Mouse (Mus musculus) CH12.LX (cell line): Measurements from ENCODE around the gene Hoxc10. TPM values are rescaled to one million over a fixed set of nuclear protein-coding genes. Genes with fewer than 3 reads are reported as not detected.

Experiments used
- DNase-seq: peaks from one replicate; pipeline ENCODE4 v3.0.0-alpha.2; 2013; ENCODE audit errors: extremely low read depth
- H3K27ac ChIP-seq: 2 replicates; pipeline ENCODE4 v1.5.1; 2012; ENCODE audit warnings: low read depth, mild to moderate bottlenecking, control low read depth, moderate library complexity; ENCODE audit not compliant: insufficient read depth
- H3K27me3 ChIP-seq: replicated peaks from 2 replicates; pipeline ENCODE3; 2012; ENCODE audit warnings: inconsistent platforms
- H3K36me3 ChIP-seq, 2 experiments: replicated peaks in 1 of 2; 2 replicates each; pipeline versions ENCODE3 to v1.6.1; 2012; ENCODE audit warnings: inconsistent platforms in 1 of 2, low read length in 1 of 2, mild to moderate bottlenecking in 1 of 2, mixed read lengths in 1 of 2, moderate library complexity in 1 of 2; ENCODE audit not compliant: control insufficient read depth in 1 of 2, insufficient read depth in 1 of 2
- H3K4me1 ChIP-seq, 2 experiments: 2 replicates each; pipeline ENCODE4 v1.6.1; 2012; ENCODE audit warnings: inconsistent platforms in 1 of 2, moderate library complexity in 1 of 2; ENCODE audit not compliant: insufficient read depth in 2 of 2, control insufficient read depth in 1 of 2
- H3K4me2 ChIP-seq: 2 replicates; pipeline ENCODE4 v1.6.1; 2012; ENCODE audit warnings: low read depth, mild to moderate bottlenecking, control low read depth; ENCODE audit not compliant: poor library complexity, insufficient read depth, severe bottlenecking
- H3K4me3 ChIP-seq, 3 experiments: fragments of 150-350 bp in 1 of 3; sonication (generic) in 1 of 3; replicated peaks in 1 of 3; 2 replicates each; pipeline versions ENCODE3 to v1.5.1; 2011 to 2012; ENCODE audit warnings: low read depth in 2 of 3, low read length in 2 of 3, mild to moderate bottlenecking in 2 of 3, moderate library complexity in 2 of 3, control low read depth in 1 of 3, improper control_type of control experiment in 1 of 3, inconsistent platforms in 1 of 3, mixed read lengths in 1 of 3; ENCODE audit not compliant: poor library complexity in 1 of 3
- H3K79me2 ChIP-seq: replicated peaks from 2 replicates; pipeline ENCODE4 v1.6.1; 2012; ENCODE audit warnings: mild to moderate bottlenecking, moderate library complexity; ENCODE audit not compliant: control insufficient read depth, poor library complexity, insufficient read depth, severe bottlenecking; ENCODE audit errors: extremely low read depth
- H3K9ac ChIP-seq: 2 replicates; pipeline ENCODE4 v1.6.1; 2012; ENCODE audit warnings: low read depth, mild to moderate bottlenecking, control low read depth, moderate library complexity; ENCODE audit not compliant: insufficient read depth
- H3K9me3 ChIP-seq: replicated peaks from 2 replicates; pipeline ENCODE3; 2012; ENCODE audit warnings: low read length, inconsistent platforms, mixed read lengths
- BHLHE40 ChIP-seq: IDR thresholded peaks from 2 replicates; pipeline ENCODE4 v1.6.1; 2011; ENCODE audit warnings: mild to moderate bottlenecking, low read depth, low read length, improper control_type of control experiment
- CHD1 ChIP-seq: IDR thresholded peaks from 2 replicates; pipeline ENCODE4 v1.6.1; 2012; ENCODE audit warnings: low read depth, low read length, improper control_type of control experiment, inconsistent platforms
- CTCF ChIP-seq, 2 experiments: IDR thresholded peaks in 1 of 2; conservative IDR thresholded peaks in 1 of 2; 2 replicates each; pipeline ENCODE4 v1.5.1; 2011 to 2012; ENCODE audit warnings: low read depth in 2 of 2, low read length in 2 of 2, improper control_type of control experiment in 1 of 2, inconsistent platforms in 1 of 2, mild to moderate bottlenecking in 1 of 2, moderate library complexity in 1 of 2
- ETS1 ChIP-seq: conservative IDR thresholded peaks from 2 replicates; pipeline ENCODE4 v1.6.1; 2012; ENCODE audit warnings: low read depth, mild to moderate bottlenecking, inconsistent platforms, low read length, improper control_type of control experiment, moderate library complexity
- GABPA ChIP-seq: IDR thresholded peaks from 2 replicates; pipeline ENCODE4 v1.6.1; 2012; ENCODE audit warnings: low read depth, low read length, improper control_type of control experiment, inconsistent platforms; ENCODE audit not compliant: insufficient replicate concordance
- JUN ChIP-seq: IDR thresholded peaks from 2 replicates; pipeline ENCODE4 v1.6.1; 2011; ENCODE audit warnings: low read depth, mild to moderate bottlenecking, low read length, improper control_type of control experiment, moderate library complexity; ENCODE audit not compliant: insufficient read depth
- JUND ChIP-seq: conservative IDR thresholded peaks from 2 replicates; pipeline ENCODE4 v1.6.1; 2011; ENCODE audit warnings: low read depth, low read length, improper control_type of control experiment
- KAT2A ChIP-seq: IDR thresholded peaks from 2 replicates; pipeline ENCODE4 v1.6.1; 2012; ENCODE audit warnings: low read length, improper control_type of control experiment, inconsistent platforms; ENCODE audit not compliant: insufficient replicate concordance
- MAFK ChIP-seq: IDR thresholded peaks from 2 replicates; pipeline ENCODE4 v1.6.1; 2011; ENCODE audit warnings: low read length, improper control_type of control experiment; ENCODE audit not compliant: insufficient replicate concordance
- MAX ChIP-seq: IDR thresholded peaks from 2 replicates; pipeline ENCODE4 v1.6.1; 2011; ENCODE audit warnings: low read length, improper control_type of control experiment
- MAZ ChIP-seq: IDR thresholded peaks from 2 replicates; pipeline ENCODE4 v1.6.1; 2012; ENCODE audit warnings: low read depth, mild to moderate bottlenecking, inconsistent platforms, low read length, improper control_type of control experiment, moderate library complexity
- MEF2A ChIP-seq: IDR thresholded peaks from 2 replicates; pipeline ENCODE4 v1.6.1; 2014; ENCODE audit warnings: low read depth, mild to moderate bottlenecking, inconsistent platforms, low read length, improper control_type of control experiment, borderline replicate concordance
- MYC ChIP-seq: IDR thresholded peaks from 2 replicates; pipeline ENCODE4 v1.6.1; 2011; ENCODE audit warnings: low read depth, mild to moderate bottlenecking, improper control_type of control experiment, low read length
- NELFE ChIP-seq: IDR thresholded peaks from 2 replicates; pipeline ENCODE4 v1.6.1; 2011; ENCODE audit warnings: low read depth, low read length, improper control_type of control experiment
- NRF1 ChIP-seq: IDR thresholded peaks from 2 replicates; pipeline ENCODE4 v1.6.1; 2014; ENCODE audit warnings: low read depth, mild to moderate bottlenecking, inconsistent platforms, low read length, improper control_type of control experiment, moderate library complexity
- POLR2AphosphoS2 ChIP-seq: IDR thresholded peaks from 2 replicates; pipeline ENCODE4 v1.6.1; 2011; ENCODE audit warnings: low read depth, low read length, improper control_type of control experiment
- SIN3A ChIP-seq: IDR thresholded peaks from 2 replicates; pipeline ENCODE4 v1.6.1; 2012; ENCODE audit warnings: low read length, improper control_type of control experiment, inconsistent platforms
- SMC3 ChIP-seq: IDR thresholded peaks from 2 replicates; pipeline ENCODE4 v1.6.1; 2011; ENCODE audit warnings: low read depth, low read length, improper control_type of control experiment
- TBP ChIP-seq: conservative IDR thresholded peaks from 2 replicates; pipeline ENCODE4 v1.6.1; 2011; ENCODE audit warnings: low read depth, low read length, improper control_type of control experiment
- UBTF ChIP-seq: IDR thresholded peaks from 2 replicates; pipeline ENCODE4 v1.6.1; 2012; ENCODE audit warnings: low read depth, mild to moderate bottlenecking, inconsistent platforms, low read length, improper control_type of control experiment, moderate library complexity
- USF2 ChIP-seq: conservative IDR thresholded peaks from 2 replicates; pipeline ENCODE4 v1.6.1; 2011; ENCODE audit warnings: low read depth, low read length, improper control_type of control experiment
- ZMIZ1 ChIP-seq: IDR thresholded peaks from 2 replicates; pipeline ENCODE4 v1.6.1; 2012; ENCODE audit warnings: low read depth, mild to moderate bottlenecking, inconsistent platforms, low read length, improper control_type of control experiment
- ZNF384 ChIP-seq: IDR thresholded peaks from 2 replicates; pipeline ENCODE4 v1.6.1; 2012; ENCODE audit warnings: low read depth, low read length, improper control_type of control experiment, inconsistent platforms
- dilution Hi-C: fragments of 300-500 bp; cut with MboI; formaldehyde crosslinking; loops from 2 replicates; pipeline ENCODE4 v1.14.3; 2020; ENCODE audit warnings: low sequenced_read_pairs; ENCODE audit not compliant: extremely low pct_unique_long_range_greater_than_20kb, extremely low pct_ligation_motif_present
- in situ Hi-C: fragments of 300-500 bp; cut with MboI; formaldehyde crosslinking; loops from 3 replicates; pipeline ENCODE4 v1.14.3; 2019; ENCODE audit warnings: low sequenced_read_pairs, low pct_ligation_motif_present, low pct_unique_long_range_greater_than_20kb, mixed read lengths
- polyA plus RNA-seq: library from polyadenylated mRNA; unstranded; fragments of >175 nt; gene quantifications from 2 replicates; pipeline ENCODE4 v1.2.1, GENCODE M21; 2012; ENCODE audit warnings: low read depth; ENCODE audit not compliant: insufficient read length
- total RNA-seq, 2 experiments: library from RNA; depleted of rRNA; stranded (reverse); fragments of 300-350 nt in 1 of 2; fragments of >200 nt in 1 of 2; gene quantifications; 2 replicates each; pipeline ENCODE4 v1.2.3; 2012 to 2014

The Hoxc10 gene
- total and polyA plus RNA-seq, 3 experiments = 0.11 TPM; not detected in 2

DNA sequence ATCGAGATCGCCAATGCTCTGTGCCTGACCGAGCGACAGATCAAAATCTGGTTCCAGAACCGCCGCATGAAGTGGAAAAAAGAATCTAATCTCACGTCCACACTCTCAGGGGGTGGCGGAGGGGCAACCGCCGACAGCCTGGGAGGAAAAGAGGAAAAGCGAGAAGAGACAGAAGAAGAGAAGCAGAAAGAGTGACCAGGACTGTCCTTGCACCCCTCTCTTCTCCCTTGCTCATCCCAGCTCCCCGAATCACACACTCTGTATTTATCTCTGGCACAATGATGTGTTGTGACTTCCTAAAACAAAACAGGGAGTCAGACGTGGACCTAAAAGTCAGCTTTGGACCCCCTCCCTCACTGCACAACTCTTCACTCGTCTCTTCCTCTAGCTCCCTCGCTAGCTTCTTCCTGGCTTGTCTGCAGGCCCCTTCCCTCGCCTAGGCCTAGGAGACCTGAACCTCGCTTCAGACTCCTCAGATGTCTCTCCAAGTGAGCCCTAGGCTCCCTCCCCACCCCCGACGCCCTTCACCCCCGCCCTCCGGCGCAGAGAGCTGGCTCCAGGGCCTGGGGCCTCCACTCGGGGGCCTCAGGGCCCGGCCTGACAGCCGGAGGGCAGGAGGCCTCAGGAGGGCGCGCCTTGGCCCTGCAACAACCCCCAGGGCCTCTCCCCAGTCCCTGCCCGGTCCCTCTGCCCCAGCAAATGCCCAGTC is 44.4 kb downstream of the Hoxc10 start:
- peaks cover 7% of the 10 kb centered on the region for H3K9me3 ChIP-seq
- no peak overlapping the region for H3K4me3 ChIP-seq
- H3K4me2 ChIP-seq = no peak overlapping the region
- H3K27me3 ChIP-seq = no peaks in the 10 kb centered on the region
- in situ Hi-C loops (loop anchor here (10.0 kb wide), 1 partner anchor 164 kb away; no protein-coding TSS in a partner anchor), dilution Hi-C loops (no loop called here)
- H3K36me3 ChIP-seq = no peaks in the 10 kb centered on the region
- DNase-seq = no peak
- no peaks in the 10 kb centered on the region for H3K79me2 ChIP-seq
- H3K4me1 ChIP-seq = peaks cover 0 to 41% of the 10 kb centered on the region in 2 experiments; a peak in 2 of 4 replicates
- H3K27ac ChIP-seq = no peak overlapping the region
- no peak overlapping the region for H3K9ac ChIP-seq
- TF ChIP-seq TBP = no peak
- TF ChIP-seq SMC3 = no peak
- TF ChIP-seq MYC = no peak
- TF ChIP-seq NRF1 = no peak
- no peak for TF ChIP-seq MAZ
- no peak for TF ChIP-seq POLR2AphosphoS2
- no peak for TF ChIP-seq MAFK
- no peak for TF ChIP-seq USF2
- no peak for TF ChIP-seq JUND
- TF ChIP-seq MEF2A = no peak
- no peak for TF ChIP-seq UBTF
- TF ChIP-seq BHLHE40 = no peak
- TF ChIP-seq ETS1 = no peak
- no peak for TF ChIP-seq GABPA
- TF ChIP-seq ZNF384 = no peak
- TF ChIP-seq JUN = no peak
- no peak for TF ChIP-seq ZMIZ1
- TF ChIP-seq CHD1 = no peak
- TF ChIP-seq NELFE = no peak

DNA sequence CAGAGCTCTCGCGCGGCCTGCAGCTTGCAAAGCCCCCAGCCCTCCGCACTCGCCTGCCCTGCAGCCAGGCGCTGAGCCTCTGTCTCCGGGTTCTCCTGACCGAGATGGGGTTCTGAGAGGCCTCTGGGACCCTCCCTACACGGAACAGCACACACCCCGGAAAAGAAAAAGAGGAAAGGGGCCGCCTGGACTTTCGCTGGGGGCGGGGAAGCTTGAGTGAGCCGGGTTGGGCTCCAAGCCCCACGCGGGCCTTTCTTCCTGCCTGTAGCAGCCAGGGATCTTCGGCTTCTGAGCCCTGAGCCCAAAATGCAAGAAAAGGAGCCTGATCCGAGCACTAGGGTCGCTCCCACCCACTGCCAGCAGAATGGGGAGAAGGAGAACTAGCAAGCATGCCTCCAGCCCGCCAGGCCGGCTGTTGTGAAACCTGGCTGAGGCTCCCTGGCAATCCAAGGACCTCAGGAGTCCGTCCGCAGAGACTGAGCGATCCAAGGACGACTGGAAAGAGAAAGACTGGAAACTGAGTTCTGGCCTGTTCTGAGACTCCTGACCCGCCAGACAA is 45.4 kb downstream of the Hoxc10 start:
- dilution Hi-C loops = no loop called here

More for the DNA sequence above, 45.4 kb downstream of the Hoxc10 start:
- H3K27ac ChIP-seq = no peak overlapping the region
- DNase-seq = no peak
- peaks cover 7% of the 10 kb centered on the region for H3K9me3 ChIP-seq
- in situ Hi-C loops = loop anchor here (10.0 kb wide), 1 partner anchor 163 kb away; no protein-coding TSS in a partner anchor
- no peak overlapping the region for H3K9ac ChIP-seq
- H3K27me3 ChIP-seq = no peaks in the 10 kb centered on the region
- H3K79me2 ChIP-seq = no peaks in the 10 kb centered on the region
- H3K4me3 ChIP-seq = no peak overlapping the region
- TF ChIP-seq BHLHE40 (no peak), SMC3 (no peak), MAX (no peak), CHD1 (no peak), KAT2A (no peak), TBP (no peak), SIN3A (no peak), CTCF (conservative IDR thresholded peaks at IDR 0.05 in 1 of 2, IDR thresholded peaks at IDR 0.05 in 1 of 2; ENCODE audit: low read depth in 2 of 2, low read length in 2 of 2) (no peak)
- no peak overlapping the region for H3K4me2 ChIP-seq
- H3K36me3 ChIP-seq = no peaks in the 10 kb centered on the region
- H3K4me1 ChIP-seq = peaks cover 0 to 37% of the 10 kb centered on the region in 2 experiments; a peak in 2 of 4 replicates
